Mouse (Mus musculus) stomach, postnatal 0 days (tissue): ENCODE data around the gene Spib. TPM values are rescaled to one million over a fixed set of nuclear protein-coding genes. Genes with fewer than 3 reads are reported as not detected.

Experiments used
- ATAC-seq: fragments of 200-750 bp; cut with Nextera tagmentation; 2 replicates; pipeline ENCODE4 v1.8.0; 2017; ENCODE audit not compliant: low FRiP score, low TSS enrichment
- DNase-seq: peaks from one replicate; pipeline ENCODE4 v3.0.0-alpha.2; 2016; ENCODE audit warnings: low spot score
- H3K27ac ChIP-seq: fragments of 300-500 bp; sonication (generic); replicated peaks from 2 replicates; pipeline ENCODE4 v1.5.1; 2014; ENCODE audit warnings: mild to moderate bottlenecking, control low read depth
- H3K27me3 ChIP-seq: fragments of 300-500 bp; sonication (generic); 2 replicates; pipeline ENCODE4 v1.6.1; 2014; ENCODE audit warnings: low read length; ENCODE audit not compliant: control insufficient read depth, insufficient read depth
- H3K36me3 ChIP-seq: fragments of 300-500 bp; sonication (generic); 2 replicates; pipeline ENCODE4 v1.6.1; 2014; ENCODE audit warnings: low read length, mixed read lengths; ENCODE audit not compliant: control insufficient read depth, insufficient read depth
- H3K4me1 ChIP-seq: fragments of 300-500 bp; sonication (generic); replicated peaks from 2 replicates; pipeline ENCODE4 v1.6.1; 2014; ENCODE audit warnings: antibody characterized with exemption; ENCODE audit not compliant: control insufficient read depth, insufficient read depth
- H3K4me2 ChIP-seq: fragments of 300-500 bp; sonication (generic); replicated peaks from 2 replicates; pipeline ENCODE4 v1.6.1; 2014; ENCODE audit warnings: low read depth, mild to moderate bottlenecking, control low read depth, moderate library complexity
- H3K4me3 ChIP-seq: fragments of 300-500 bp; sonication (generic); 2 replicates; pipeline ENCODE4 v1.5.1; 2014; ENCODE audit warnings: low read depth, low read length, control low read depth
- H3K9ac ChIP-seq: fragments of 300-500 bp; sonication (generic); 2 replicates; pipeline ENCODE4 v1.6.1; 2014; ENCODE audit warnings: mild to moderate bottlenecking, low read length, control low read depth, mixed read lengths
- H3K9me3 ChIP-seq: fragments of 300-500 bp; sonication (generic); 2 replicates; pipeline ENCODE4 v1.6.1; 2016; ENCODE audit warnings: low read length; ENCODE audit not compliant: control insufficient read depth
- CTCF ChIP-seq: IDR thresholded peaks from 2 replicates; pipeline ENCODE4 v1.5.1; 2016; ENCODE audit warnings: antibody characterized with exemption, low read depth, mild to moderate bottlenecking, moderate library complexity
- EP300 ChIP-seq: optimal IDR thresholded peaks from 2 replicates; pipeline ENCODE3; 2016; ENCODE audit warnings: antibody characterized with exemption
- WGBS: fragments of 180-500 bp; shearing (Covaris S2); extraction: QIAGEN DNeasy Blood & Tissue Kit; methylation state at CpG from one replicate; pipeline ENCODE4 v1.1.7; 2014; 5-methylcytosine and 5-hydroxymethylcytosine counted together
- polyA plus RNA-seq: library from polyadenylated mRNA; unstranded; fragments of >200 nt; fragmentation: Nextera tagmentation; extraction: Ambion mirVana; gene quantifications from 2 replicates; pipeline ENCODE4 v1.2.1, GENCODE M21; 2015

Gene Spib
- polyA plus RNA-seq, 1 experiment from 2014 or later, result 0.13 TPM

DNA sequence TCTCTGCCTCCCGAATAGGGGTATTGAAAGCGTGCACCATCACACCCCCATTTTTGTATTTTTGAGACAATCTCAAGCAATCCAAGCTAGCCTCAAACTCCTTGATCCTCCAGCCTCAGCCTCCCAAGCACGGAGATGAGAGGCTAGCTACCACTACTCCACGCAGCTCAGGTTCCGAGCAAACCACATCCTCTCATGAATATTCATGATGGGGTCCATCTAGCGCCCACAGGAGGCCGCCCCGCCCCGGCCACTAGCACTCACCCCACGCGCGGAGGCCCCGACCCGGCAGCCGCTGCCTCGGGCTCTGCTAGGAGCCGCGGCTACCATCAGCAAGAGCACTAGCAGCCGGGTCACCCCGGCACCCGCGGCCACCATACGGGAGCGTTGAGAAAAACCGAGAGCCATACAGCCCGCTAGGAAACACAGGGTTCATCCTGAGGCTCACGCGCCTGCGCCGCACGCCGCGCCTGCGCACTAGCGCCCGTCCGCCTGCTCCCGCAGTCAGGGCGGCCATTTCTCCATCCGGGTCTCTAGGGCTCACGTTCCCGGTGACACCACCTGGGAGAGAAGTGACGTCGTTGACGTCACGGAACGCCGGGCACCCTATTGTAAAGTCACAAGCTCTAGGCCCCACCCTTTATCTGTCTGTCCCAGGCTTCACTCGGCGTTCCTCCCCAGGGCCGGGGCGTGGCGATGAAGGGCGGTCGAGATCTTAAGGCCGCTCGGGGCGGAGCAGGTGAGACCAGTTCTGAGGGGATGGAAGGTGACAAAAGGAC, 35.7 kb downstream of the Spib start, which contains the start of the genes Emc10 and Fam71e1:
Gene Emc10 (minus strand): TSS at position 538 of the 779 bp plus-strand sequence.
Gene Fam71e1 (plus strand): TSS at position 590 of the 779 bp plus-strand sequence.
- Histone ChIP-seq H3K4me3 (peak within 1 kb of the TSS; percentile 79), H3K27ac (peak within 1 kb of the TSS; percentile 92), H3K4me2 (peak within 1 kb of the TSS; percentile 86), H3K9ac (peak within 1 kb of the TSS; percentile 83), H3K36me3 (peaks cover 9% of the 10 kb centered on the region), H3K9me3 (no peaks in the 10 kb centered on the region), H3K4me1 (peaks cover 5% of the 10 kb centered on the region), H3K27me3 (no peaks in the 10 kb centered on the region)
- ATAC-seq, result peak; percentile 97
- TF ChIP-seq CTCF (peak; percentile 21), EP300 (no peak)
- DNase-seq, result peak; percentile 98
- under 1% methylated on average over 58 of the region's 58 CpGs for WGBS

DNA sequence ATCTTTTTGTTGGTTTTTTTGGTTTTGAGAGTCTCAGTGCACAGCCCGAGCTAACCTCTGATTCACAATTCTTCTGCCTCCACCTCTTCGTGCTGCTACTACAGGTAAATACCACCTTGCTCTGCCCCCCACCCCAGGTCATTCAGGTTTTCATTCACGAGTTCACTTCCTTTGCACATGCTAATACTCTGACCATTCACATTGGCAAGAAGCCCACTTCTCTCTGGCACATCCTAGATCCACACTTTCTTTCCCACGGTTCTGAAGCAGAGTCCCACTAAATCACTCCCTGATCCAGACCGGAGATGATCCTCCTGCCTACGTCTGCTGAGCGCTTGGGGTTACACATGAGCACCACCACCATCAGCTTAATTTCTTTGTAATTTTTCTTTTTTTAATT, 36.8 kb downstream of the Spib start:
- 74% methylated on average over 7 of the region's 7 CpGs for WGBS
- H3K9me3 ChIP-seq, result no peaks in the 10 kb centered on the region
- H3K27me3 ChIP-seq, result no peaks in the 10 kb centered on the region
- TF ChIP-seq EP300 (no peak), CTCF (no peak)
- H3K4me2 ChIP-seq, result no peak overlapping the region; the same call in 1 of the 2 replicates
- peak overlapping the region; percentile 83; the same call in 1 of the 2 replicates for H3K9ac ChIP-seq
- peaks cover 5% of the 10 kb centered on the region for H3K4me1 ChIP-seq
- DNase-seq, result no peak
- no peak for ATAC-seq
- H3K27ac ChIP-seq, result no peak overlapping the region
- no peak overlapping the region for H3K4me3 ChIP-seq
- H3K36me3 ChIP-seq, result peaks cover 14% of the 10 kb centered on the region

DNA sequence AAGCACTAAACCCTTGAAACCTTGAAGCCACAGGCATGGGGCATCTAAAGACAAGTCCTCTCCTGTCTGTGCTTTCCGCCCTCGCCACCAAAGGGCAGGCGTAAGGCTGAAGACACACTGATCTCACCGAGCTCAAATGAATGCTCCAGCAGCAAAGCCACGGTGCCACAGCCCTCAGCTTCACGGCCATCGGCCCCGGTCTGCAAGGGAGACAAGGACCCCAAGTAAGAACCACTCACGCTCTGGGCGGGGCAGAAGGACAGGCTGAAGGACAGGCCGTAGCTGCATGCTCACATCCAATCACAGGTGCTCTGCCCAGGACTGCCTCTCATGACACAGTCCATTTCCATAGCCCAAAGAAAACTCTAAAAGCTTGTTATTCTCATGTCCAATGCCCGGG, 37.2 kb downstream of the Spib start:
- no peak for ATAC-seq
- Histone ChIP-seq H3K27ac (no peak overlapping the region), H3K4me2 (no peak overlapping the region), H3K9me3 (no peaks in the 10 kb centered on the region), H3K36me3 (peaks cover 16% of the 10 kb centered on the region), H3K4me1 (peaks cover 5% of the 10 kb centered on the region), H3K4me3 (no peak overlapping the region), H3K27me3 (no peaks in the 10 kb centered on the region), H3K9ac (no peak overlapping the region)
- TF ChIP-seq CTCF (no peak), EP300 (no peak)
- 87% methylated on average over 12 of the region's 12 CpGs for WGBS
- DNase-seq, result no peak

DNA sequence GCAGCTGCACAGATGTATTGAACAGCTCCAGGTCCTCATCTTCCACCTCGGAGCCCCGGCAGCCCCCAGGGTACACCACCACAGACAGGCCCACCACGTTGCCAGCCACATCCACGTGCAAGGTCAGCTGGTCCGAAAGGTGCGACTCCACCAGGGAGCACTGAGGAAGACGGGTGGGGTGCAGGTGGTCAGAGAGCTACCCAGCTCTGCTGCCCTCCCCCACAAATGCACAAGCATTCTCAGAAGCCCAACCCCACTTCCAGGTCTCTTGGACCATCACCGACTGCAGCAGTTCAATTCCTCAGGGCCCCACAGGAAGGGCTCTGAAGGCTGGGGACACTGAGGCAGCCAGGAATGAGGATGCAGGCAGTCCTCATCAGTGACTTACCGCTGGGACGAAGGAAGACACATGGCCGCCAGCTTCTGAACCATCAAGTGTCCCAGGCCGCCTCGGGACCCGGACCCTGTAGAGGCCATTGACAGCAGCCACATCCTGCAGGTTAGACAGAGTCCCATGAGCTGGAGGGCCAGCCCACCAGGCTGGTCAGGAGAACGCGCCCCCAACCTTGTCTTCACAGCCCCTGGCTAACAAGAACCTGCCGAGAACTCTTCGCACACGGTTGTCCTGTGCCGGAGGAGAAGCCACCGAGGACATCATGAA, 39.6 kb downstream of the Spib start:
- TF ChIP-seq CTCF (no peak), EP300 (no peak)
- H3K9ac ChIP-seq, result no peak overlapping the region
- no peak overlapping the region for H3K4me3 ChIP-seq
- H3K27ac ChIP-seq, result no peak overlapping the region
- WGBS, result 94% methylated on average over 21 of the region's 21 CpGs
- peaks cover 19% of the 10 kb centered on the region for H3K36me3 ChIP-seq
- H3K9me3 ChIP-seq, result no peaks in the 10 kb centered on the region
- peaks cover 5% of the 10 kb centered on the region for H3K4me1 ChIP-seq
- ATAC-seq, result no peak
- no peak overlapping the region for H3K4me2 ChIP-seq
- DNase-seq, result no peak
- H3K27me3 ChIP-seq, result no peaks in the 10 kb centered on the region

DNA sequence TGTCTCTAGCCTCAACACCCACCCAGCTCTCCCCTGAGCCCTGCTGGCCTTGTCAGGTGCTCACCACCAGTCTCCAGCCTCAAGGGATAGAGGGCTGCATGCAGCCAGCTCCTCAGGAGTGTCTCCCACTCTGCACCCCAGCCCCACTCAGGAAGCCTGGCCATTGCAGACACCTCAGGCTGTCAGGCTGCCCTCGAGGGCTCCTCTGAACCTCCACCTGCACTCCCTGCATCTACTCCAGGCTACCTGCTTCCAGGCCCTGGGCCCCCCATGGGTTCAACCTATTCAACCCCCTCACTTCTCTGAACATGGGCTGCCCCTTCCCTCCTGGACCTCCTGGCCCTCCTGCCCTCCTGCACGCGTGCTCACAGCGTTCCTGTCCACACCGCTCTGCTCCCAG, 40.5 kb downstream of the Spib start:
- Histone ChIP-seq H3K9me3 (no peaks in the 10 kb centered on the region), H3K4me2 (no peak overlapping the region), H3K4me3 (no peak overlapping the region), H3K27ac (no peak overlapping the region), H3K4me1 (peaks cover 5% of the 10 kb centered on the region), H3K9ac (no peak overlapping the region), H3K27me3 (no peaks in the 10 kb centered on the region), H3K36me3 (peaks cover 19% of the 10 kb centered on the region)
- DNase-seq, result no peak
- WGBS, result 94% methylated on average over 5 of the region's 5 CpGs
- TF ChIP-seq EP300 (no peak), CTCF (no peak)
- no peak for ATAC-seq

DNA sequence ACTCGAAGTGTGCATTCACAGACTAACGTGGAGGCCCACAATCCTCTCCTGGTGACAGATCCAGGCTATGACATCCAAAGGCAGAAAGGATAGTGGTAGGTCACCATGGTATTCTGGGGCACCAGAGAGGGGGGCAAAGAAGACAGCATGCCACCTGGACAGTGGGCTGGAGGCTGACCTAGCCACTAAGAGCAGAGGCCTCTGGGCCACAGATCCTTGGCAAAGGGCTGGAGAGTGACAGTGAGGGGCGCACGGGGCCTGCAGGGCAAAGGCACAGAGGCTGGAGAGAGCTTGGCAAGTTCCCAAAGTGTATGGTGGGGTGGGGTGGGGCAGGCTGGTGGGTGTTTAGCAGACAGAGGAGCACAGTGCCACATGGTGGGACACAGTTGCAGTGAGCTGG, 41.6 kb downstream of the Spib start:
- TF ChIP-seq EP300, result no peak
- no peak for TF ChIP-seq CTCF
- WGBS, result 87% methylated on average over 4 of the region's 4 CpGs
- Histone ChIP-seq H3K36me3 (peaks cover 19% of the 10 kb centered on the region), H3K9me3 (no peaks in the 10 kb centered on the region), H3K9ac (no peak overlapping the region), H3K27me3 (no peaks in the 10 kb centered on the region), H3K4me3 (no peak overlapping the region), H3K4me1 (no peaks in the 10 kb centered on the region), H3K27ac (no peak overlapping the region), H3K4me2 (no peak overlapping the region)
- ATAC-seq, result no peak
- no peak for DNase-seq
